ENCODE assay signal across 8 mouse cellular contexts in genomic region chr2:31469931-31470682, GRCm38 (mm10). TPM values are rescaled to one million over a fixed set of nuclear protein-coding genes. Genes with fewer than 3 reads are reported as not detected.
DNase-seq lines count a peak whose midpoint lies in the region; ATAC-seq and TF ChIP-seq lines count a peak whose summit lies in the region.

Gene Ass1, plus strand, starts transcription at chr2:31470207.

- TF ChIP-seq POLR2A in cerebellum, adult 2 months (IDR thresholded peaks at IDR 0.05; ENCODE audit: borderline replicate concordance, insufficient read depth, low read length), result no peak

- H3K27ac ChIP-seq in cerebellum, adult 2 months (ENCODE audit: insufficient read depth, low read length), result no peak within 1 kb of the TSS
- no peak within 1 kb of the TSS for H3K27ac ChIP-seq in hindbrain, embryonic 11.5 days (ENCODE audit: low read depth, low read length)

- no peaks in the 10 kb centered on the region for H3K36me3 ChIP-seq in hindbrain, embryonic 11.5 days (ENCODE audit: control insufficient read depth, insufficient read depth, low read length)

- peak; percentile 40; the same call in 1 of the 2 replicates for ATAC-seq in hindbrain, embryonic 11.5 days (ENCODE audit: low FRiP score)

- H3K9ac ChIP-seq in hindbrain, embryonic 11.5 days (ENCODE audit: low read depth, low read length), result 0 out of 2 replicates have a peak within 1 kb of the TSS, but pooled peaks have one; percentile 5

- H3K4me2 ChIP-seq in hindbrain, embryonic 11.5 days (replicated peaks; ENCODE audit: low read depth, low read length), result peak within 1 kb of the TSS; percentile 53

- peak; percentile 98 for DNase-seq in Muller cell, postnatal 12 days (ENCODE audit: inconsistent ontology term)
- peak; percentile 32 to 52 for DNase-seq in cerebellum, adult 2 months
- DNase-seq in frontal cortex, adult 2 months (ENCODE audit: extremely low spot score in 1 of 2, low spot score in 1 of 2), result peak in 1 of 2 experiments; percentile 66
- peak; percentile 61 for DNase-seq in hindbrain, embryonic 11.5 days (ENCODE audit: low spot score)
- DNase-seq in layer of hippocampus, postnatal 25 days (ENCODE audit: extremely low spot score in 1 of 2, low spot score in 1 of 2), result peak in 1 of 2 experiments; percentile 38
- DNase-seq in lung, postnatal 10 days, result peak; percentile 84
- DNase-seq in retina, postnatal 1 day, result peak; percentile 90
- peak; percentile 89 to 94 for DNase-seq in thymus, postnatal 36 days

- WGBS in cerebellum, adult 2 months, result 2% methylated on average over 48 of the region's 49 CpGs
- 1% methylated on average over 48 of the region's 49 CpGs for WGBS in hindbrain, embryonic 11.5 days

- H3K9me3 ChIP-seq in hindbrain, embryonic 11.5 days (ENCODE audit: control insufficient read depth, low read length), result no peaks in the 10 kb centered on the region

- peak within 1 kb of the TSS; percentile 27 for H3K4me3 ChIP-seq in cerebellum, adult 2 months (replicated peaks; ENCODE audit: insufficient read depth, low read depth, low read length)
- H3K4me3 ChIP-seq in hindbrain, embryonic 11.5 days (ENCODE audit: low read depth, low read length), result peak within 1 kb of the TSS; percentile 32

- no peaks in the 10 kb centered on the region for H3K27me3 ChIP-seq in cerebellum, adult 2 months (ENCODE audit: control insufficient read depth, insufficient read depth, low read length)
- peaks cover 37% of the 10 kb centered on the region for H3K27me3 ChIP-seq in hindbrain, embryonic 11.5 days (ENCODE audit: control insufficient read depth, insufficient read depth, low read length)

- no peak for TF ChIP-seq CTCF in cerebellum, adult 2 months (IDR thresholded peaks at IDR 0.05; ENCODE audit: borderline replicate concordance, insufficient read depth, low read depth, low read length)

- 0 out of 2 replicates have a peak, but pooled peaks cover 4% of the 10 kb centered on the region for H3K4me1 ChIP-seq in cerebellum, adult 2 months (ENCODE audit: control insufficient read depth, insufficient read depth, low read length)
- H3K4me1 ChIP-seq in hindbrain, embryonic 11.5 days (replicated peaks; ENCODE audit: control insufficient read depth, insufficient read depth, low read length), result peaks cover 12% of the 10 kb centered on the region

RNA-seq across cellular contexts. Expression of gene Ass1, which starts in this region (rescaled TPM):
- polyA plus RNA-seq in cerebellum, adult 2 months (2012; rRNA removed), result 27.4 and 29.9 TPM in 2 replicates
- polyA plus RNA-seq in frontal cortex, adult 2 months (2012; rRNA removed), result 32.4 and 40.1 TPM in 2 replicates
- 10.3 and 11.0 TPM in 2 replicates for polyA plus RNA-seq in hindbrain, embryonic 11.5 days (2014; fragmentation: Nextera tagmentation; extraction: Ambion mirVana)
- 10 to 100 TPM; 17.7 to 20.8 TPM for total RNA-seq in layer of hippocampus, postnatal 25 days (2021)
